Mouse (Mus musculus) ES-E14 (cell line): ENCODE results near the gene Hmga1b. TPM values are rescaled to one million over a fixed set of nuclear protein-coding genes. Genes with fewer than 3 reads are reported as not detected.
"Not testable (repeated sequence)": the region's sequence is repeated elsewhere in the genome, so short reads cannot be mapped to it uniquely, and the experiment has no call there.

Experiments
- DNase-seq: peaks from one replicate; pipeline ENCODE4 v3.0.0-alpha.2; 2013; ENCODE audit warnings: low read depth, low spot score
- H3K27ac ChIP-seq: 2 replicates; pipeline ENCODE4 v1.5.1; 2012; ENCODE audit warnings: low read depth, mild to moderate bottlenecking, low read length, moderate library complexity, mixed read lengths; ENCODE audit not compliant: poor library complexity, insufficient read depth, severe bottlenecking
- H3K36me3 ChIP-seq: 2 replicates; pipeline ENCODE4 v1.6.1; 2012; ENCODE audit warnings: mild to moderate bottlenecking, low read length, moderate library complexity, mixed read lengths; ENCODE audit not compliant: control insufficient read depth, poor library complexity, insufficient read depth, severe bottlenecking
- H3K4me1 ChIP-seq, 2 experiments: fragments of 150-350 bp in 1 of 2; sonication (generic) in 1 of 2; 2 replicates each; pipeline ENCODE4 v1.6.1; 2012; ENCODE audit warnings: low read length in 2 of 2, mild to moderate bottlenecking in 1 of 2, mixed read lengths in 1 of 2; ENCODE audit not compliant: control insufficient read depth in 2 of 2, insufficient read depth in 2 of 2, poor library complexity in 1 of 2
- H3K4me3 ChIP-seq, 2 experiments: fragments of 150-350 bp in 1 of 2; sonication (generic) in 1 of 2; 2 replicates each; pipeline ENCODE4 v1.5.1; 2012; ENCODE audit warnings: low read length in 2 of 2, low read depth in 1 of 2, mild to moderate bottlenecking in 1 of 2, mixed read lengths in 1 of 2; ENCODE audit not compliant: insufficient read depth in 1 of 2, poor library complexity in 1 of 2, severe bottlenecking in 1 of 2
- H3K9ac ChIP-seq: 2 replicates; pipeline ENCODE4 v1.6.1; 2012; ENCODE audit warnings: low read depth, mild to moderate bottlenecking, low read length, mixed read lengths; ENCODE audit not compliant: poor library complexity, insufficient read depth, severe bottlenecking
- H3K9me3 ChIP-seq: fragments of 150-350 bp; sonication (generic); 2 replicates; pipeline ENCODE4 v1.6.1; 2012; ENCODE audit warnings: low read depth, mild to moderate bottlenecking, low read length; ENCODE audit not compliant: control insufficient read depth, insufficient read depth
- CHD2 ChIP-seq: IDR thresholded peaks from 2 replicates; pipeline ENCODE4 v1.6.1; 2014; ENCODE audit warnings: mild to moderate bottlenecking, low read depth, low read length, inconsistent platforms
- HCFC1 ChIP-seq: IDR thresholded peaks from 2 replicates; pipeline ENCODE4 v1.6.1; 2012; ENCODE audit warnings: low read length, inconsistent platforms, borderline replicate concordance; ENCODE audit not compliant: insufficient read depth
- MAFK ChIP-seq: IDR thresholded peaks from 2 replicates; pipeline ENCODE4 v1.6.1; 2014; ENCODE audit warnings: mild to moderate bottlenecking, low read depth, low read length, inconsistent platforms; ENCODE audit not compliant: insufficient read depth
- ZC3H11A ChIP-seq: IDR thresholded peaks from 2 replicates; pipeline ENCODE4 v1.6.1; 2012; ENCODE audit warnings: low read depth, mild to moderate bottlenecking, inconsistent platforms, low read length, borderline replicate concordance
- ZNF384 ChIP-seq: IDR thresholded peaks from 2 replicates; pipeline ENCODE4 v1.6.1; 2012; ENCODE audit warnings: low read depth, low read length, inconsistent platforms
- in situ Hi-C, 2 experiments: fragments of 600-800 bp; cut with MboI; formaldehyde crosslinking; loops; one replicate each; pipeline ENCODE4 v1.15.1; 2025; ENCODE audit warnings: low sequenced_read_pairs in 2 of 2, inconsistent platforms in 1 of 2; ENCODE audit not compliant: unreplicated experiment in 2 of 2
- total RNA-seq: library from RNA; depleted of rRNA; stranded (reverse); fragments of 300-350 nt; gene quantifications from 2 replicates; pipeline ENCODE4 v1.2.3, GENCODE M21; 2012

The Hmga1b gene
- total RNA-seq, 1 experiment = 244 TPM

- Histone ChIP-seq H3K27ac (no peak overlapping the region), H3K9ac (no peak overlapping the region), H3K4me1 (peaks cover 13 to 26% of the 10 kb centered on the region in 2 experiments), H3K36me3 (0 out of 2 replicates have a peak, but pooled peaks cover 4% of the 10 kb centered on the region), H3K4me3 (no peak overlapping the region), H3K9me3 (no peaks in the 10 kb centered on the region)
- in situ Hi-C loops = loop anchor here in 1 of 2 experiments (5.0 kb wide), 1 partner anchor 50 kb away; the partner anchor contains the start of gene Dcxr
- TF ChIP-seq HCFC1 (no peak), CHD2 (no peak), MAFK (no peak), ZC3H11A (no peak), ZNF384 (no peak)
- no peak for DNase-seq
Measured at GRCm38 (mm10) chr11:120777123-120777522, 14.5 kb downstream of the Hmga1b start.

DNA sequence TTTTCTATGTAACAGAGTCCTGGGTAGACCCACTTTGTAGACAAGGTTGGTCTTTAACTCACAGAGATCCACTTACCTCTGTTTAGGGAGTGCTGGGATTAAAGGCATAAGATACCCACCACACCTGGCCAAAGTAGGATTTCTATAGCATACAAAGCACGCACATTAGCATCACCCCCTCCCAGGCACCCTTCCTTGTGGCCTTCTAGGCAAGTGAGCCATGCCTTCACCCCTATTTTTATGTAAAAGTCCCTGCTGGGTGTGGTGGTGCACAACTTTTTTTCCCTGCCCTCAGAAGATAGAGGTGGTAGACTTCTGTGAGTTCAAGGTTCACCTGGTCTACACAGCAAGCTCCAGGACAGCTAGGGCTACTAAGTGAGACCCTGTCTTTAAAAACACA lies 17.3 kb downstream of the Hmga1b start:
- Histone ChIP-seq H3K4me3 (no peak overlapping the region), H3K27ac (no peak overlapping the region), H3K4me1 (peaks cover 16 to 34% of the 10 kb centered on the region in 2 experiments), H3K9ac (no peak overlapping the region), H3K36me3 (0 out of 2 replicates have a peak, but pooled peaks cover 5% of the 10 kb centered on the region), H3K9me3 (no peaks in the 10 kb centered on the region)
- in situ Hi-C loops = loop anchor here in 1 of 2 experiments (5.0 kb wide), 1 partner anchor 53 kb away; the partner anchor contains the start of gene Dcxr
- TF ChIP-seq ZNF384 (no peak), MAFK (no peak), HCFC1 (no peak), CHD2 (no peak)
- DNase-seq = no peak

- in situ Hi-C loops, H3K9me3 ChIP-seq, H3K9ac ChIP-seq, H3K27ac ChIP-seq, H3K4me3 ChIP-seq, DNase-seq, H3K36me3 ChIP-seq: not testable (repeated sequence)
- peaks cover 16 to 34% of the 10 kb centered on the region in 2 experiments for H3K4me1 ChIP-seq
Measured at GRCm38 (mm10) chr11:120781361-120781760, 18.8 kb downstream of the Hmga1b start.

DNA sequence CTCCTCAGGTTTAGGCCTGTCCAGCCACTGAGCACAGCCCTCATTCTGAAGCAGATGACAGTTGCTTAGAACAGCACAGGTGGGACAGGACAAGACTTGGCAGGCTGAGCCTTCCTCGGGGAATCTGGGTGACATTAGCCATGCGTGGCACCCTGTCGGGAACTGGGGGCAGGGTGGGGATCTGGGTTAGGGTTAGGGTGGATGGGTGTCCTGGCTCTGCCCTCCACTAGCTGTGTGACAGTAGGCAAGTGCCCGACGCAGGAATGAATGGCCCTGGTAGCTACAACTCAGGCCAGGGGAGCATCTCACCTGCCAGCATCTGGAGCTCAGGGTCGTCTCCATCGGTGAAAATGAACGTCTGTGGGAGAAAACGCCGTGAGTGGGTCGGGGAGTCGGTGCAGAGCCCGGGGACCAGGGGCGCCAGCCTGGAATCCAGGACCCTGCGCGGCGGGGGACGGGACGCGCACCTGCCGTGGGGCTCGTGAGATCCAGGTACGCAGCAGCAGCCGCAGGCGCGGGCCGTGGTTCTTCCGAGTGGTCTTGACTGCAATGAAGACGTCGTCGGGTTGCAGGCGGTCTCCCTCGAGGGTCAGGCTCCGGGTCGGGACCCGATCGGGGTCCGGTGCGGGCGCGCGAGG lies 21.0 kb downstream of the Hmga1b start:
- Histone ChIP-seq H3K9ac (peak overlapping the region; percentile 82), H3K27ac (no peak overlapping the region), H3K4me1 (peaks cover 16 to 21% of the 10 kb centered on the region in 2 experiments), H3K36me3 (peaks cover 29% of the 10 kb centered on the region), H3K4me3 (peak overlapping the region; percentile 80 to 98), H3K9me3 (no peaks in the 10 kb centered on the region)
- in situ Hi-C loops = no loop called here
- TF ChIP-seq MAFK = no peak
- no peak for TF ChIP-seq CHD2
- TF ChIP-seq HCFC1 = no peak
- no peak for TF ChIP-seq ZNF384
- no peak for TF ChIP-seq ZC3H11A
- DNase-seq = no peak
